Mouse (Mus musculus): ENCODE results near the gene Rdh5. TPM values are rescaled to one million over a fixed set of nuclear protein-coding genes. Genes with fewer than 3 reads are reported as not detected.
A peak's percentile ranks its signal among the peaks of the same experiment; 100 is the strongest.

The Rdh5 gene
- total and polyA plus RNA-seq, 2 experiments from 2014 or later, result 7.6 to 9.3 TPM

GRCm38 (mm10) chr10:128890383-128891295, 32.0 kb downstream of the Rdh5 start:
- 3% methylated on average over 40 of the region's 40 CpGs for WGBS
- Histone ChIP-seq H3K27me3 (ENCODE audit: control insufficient read depth, insufficient read depth, low read length) (peaks cover 8% of the 10 kb centered on the region; the same call in 1 of the 2 replicates), H3K4me2 (ENCODE audit: low read depth, low read length) (peak overlapping the region; percentile 74), H3K27ac (ENCODE audit: low read depth) (no peak overlapping the region), H3K36me3 (replicated peaks; ENCODE audit: control insufficient read depth, insufficient read depth, low read length) (no peaks in the 10 kb centered on the region), H3K4me1 (ENCODE audit: control insufficient read depth, insufficient read depth) (peaks cover 20% of the 10 kb centered on the region), H3K4me3 (ENCODE audit: low read depth, low read length) (peak overlapping the region; percentile 54), H3K9ac (replicated peaks; ENCODE audit: low read depth, low read length) (peak overlapping the region; percentile 63), H3K9me3 (replicated peaks; ENCODE audit: control insufficient read depth, low read length) (no peaks in the 10 kb centered on the region)
- ATAC-seq (ENCODE audit: insufficient read depth, low read depth) (0 out of 2 replicates have a peak, but pooled peaks have one; percentile 2), DNase-seq (ENCODE audit: low spot score) (no peak)
- TF ChIP-seq CTCF (IDR thresholded peaks at IDR 0.05; ENCODE audit: low read depth), result no peak

DNA sequence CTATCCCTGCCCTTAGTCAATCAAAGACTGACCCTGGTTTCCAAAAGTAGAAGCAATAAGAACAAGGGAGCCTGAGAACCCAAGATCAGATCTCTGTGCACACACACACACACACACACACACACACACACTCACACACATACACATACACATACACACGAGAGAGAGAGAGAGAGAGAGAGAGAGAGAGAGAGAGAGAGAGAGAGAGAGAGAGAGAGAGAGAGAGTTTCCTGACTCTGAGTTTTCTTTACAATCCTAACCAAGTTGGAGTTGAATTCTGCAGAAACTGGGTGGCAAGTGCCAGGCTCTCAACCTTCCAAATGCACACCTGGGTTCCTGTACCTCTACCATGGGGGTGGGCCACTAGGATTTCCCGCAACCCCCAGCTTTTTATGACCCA, 32.8 kb downstream of the Rdh5 start:
- H3K4me3 ChIP-seq (ENCODE audit: low read depth, low read length), result no peak overlapping the region; the same call in 1 of the 2 replicates
- peak overlapping the region; percentile 74 for H3K4me2 ChIP-seq (ENCODE audit: low read depth, low read length)
- H3K27ac ChIP-seq (ENCODE audit: low read depth), result no peak overlapping the region
- no peak overlapping the region for H3K9ac ChIP-seq (replicated peaks; ENCODE audit: low read depth, low read length)
- WGBS, result 13% methylated on average over 2 of the region's 2 CpGs
- no peak for DNase-seq (ENCODE audit: low spot score)
- H3K4me1 ChIP-seq (ENCODE audit: control insufficient read depth, insufficient read depth), result peaks cover 15% of the 10 kb centered on the region
- ATAC-seq (ENCODE audit: insufficient read depth, low read depth), result no peak
- H3K9me3 ChIP-seq (replicated peaks; ENCODE audit: control insufficient read depth, low read length), result no peaks in the 10 kb centered on the region
- no peaks in the 10 kb centered on the region for H3K36me3 ChIP-seq (replicated peaks; ENCODE audit: control insufficient read depth, insufficient read depth, low read length)
- H3K27me3 ChIP-seq (ENCODE audit: control insufficient read depth, insufficient read depth, low read length), result peaks cover 8% of the 10 kb centered on the region; the same call in 1 of the 2 replicates
- no peak for TF ChIP-seq CTCF (IDR thresholded peaks at IDR 0.05; ENCODE audit: low read depth)
- no peak for TF ChIP-seq EP300 (IDR thresholded peaks at IDR 0.05; ENCODE audit: low read depth)

DNA sequence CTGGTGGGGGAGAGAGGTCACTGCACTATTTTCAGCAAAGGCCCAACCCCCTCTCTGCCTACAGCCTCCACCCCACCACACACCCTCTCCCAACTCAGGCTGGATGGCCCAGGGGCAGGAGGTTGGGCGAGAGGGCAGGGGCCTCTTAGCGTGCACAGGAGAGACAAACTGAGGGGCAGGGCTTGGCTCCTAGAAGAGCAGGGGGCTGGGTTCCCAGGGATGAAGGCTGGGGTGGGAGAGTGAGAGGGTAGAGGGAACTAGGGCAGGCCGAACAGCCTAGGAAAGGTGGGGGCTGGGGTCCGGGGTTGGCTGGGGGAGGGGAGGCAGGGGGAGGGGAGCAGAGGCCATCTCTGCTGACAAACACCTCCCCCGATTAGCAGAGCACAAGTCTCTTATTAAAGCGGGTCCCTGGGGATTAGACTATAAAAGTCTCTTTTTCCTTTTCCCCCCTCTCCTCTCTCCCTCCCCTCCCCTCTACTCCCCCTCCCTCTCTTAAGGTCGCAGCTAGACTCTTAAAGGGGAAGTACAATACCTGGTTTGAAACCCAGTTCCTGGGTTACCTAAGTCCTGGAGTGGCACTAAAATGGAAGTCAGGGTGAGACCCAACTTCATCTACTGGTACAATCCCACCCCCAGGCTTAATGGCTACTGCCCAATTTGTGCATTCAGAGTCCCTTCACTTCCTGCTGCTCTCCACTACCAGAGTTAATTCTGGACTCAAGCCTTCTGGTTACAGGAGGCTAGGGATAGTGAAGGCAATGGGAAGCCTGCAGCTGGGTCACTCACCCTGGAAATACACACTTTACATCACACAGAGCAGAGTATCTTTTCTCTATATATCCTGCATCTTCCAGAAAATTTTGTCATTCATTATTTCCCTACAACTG, 33.5 kb downstream of the Rdh5 start:
- WGBS, result 5% methylated on average over 5 of the region's 7 CpGs
- Histone ChIP-seq H3K9me3 (replicated peaks; ENCODE audit: control insufficient read depth, low read length) (no peaks in the 10 kb centered on the region), H3K4me1 (ENCODE audit: control insufficient read depth, insufficient read depth) (peaks cover 13% of the 10 kb centered on the region), H3K36me3 (replicated peaks; ENCODE audit: control insufficient read depth, insufficient read depth, low read length) (no peaks in the 10 kb centered on the region), H3K4me2 (ENCODE audit: low read depth, low read length) (peak overlapping the region; percentile 56), H3K27ac (ENCODE audit: low read depth) (no peak overlapping the region), H3K27me3 (ENCODE audit: control insufficient read depth, insufficient read depth, low read length) (peaks cover 8% of the 10 kb centered on the region; the same call in 1 of the 2 replicates), H3K4me3 (ENCODE audit: low read depth, low read length) (peak overlapping the region; percentile 27), H3K9ac (replicated peaks; ENCODE audit: low read depth, low read length) (0 out of 2 replicates have a peak overlapping the region, but pooled peaks have one; percentile 0)
- peak; percentile 32 for DNase-seq (ENCODE audit: low spot score)
- ATAC-seq (ENCODE audit: insufficient read depth, low read depth), result peak; percentile 25
- TF ChIP-seq CTCF (IDR thresholded peaks at IDR 0.05; ENCODE audit: low read depth) (no peak), EP300 (IDR thresholded peaks at IDR 0.05; ENCODE audit: low read depth) (no peak)

- WGBS, result 92% methylated on average over 5 of the region's 5 CpGs
- Histone ChIP-seq H3K4me1 (ENCODE audit: control insufficient read depth, insufficient read depth) (no peaks in the 10 kb centered on the region), H3K9ac (replicated peaks; ENCODE audit: low read depth, low read length) (no peak overlapping the region), H3K9me3 (replicated peaks; ENCODE audit: control insufficient read depth, low read length) (no peaks in the 10 kb centered on the region), H3K36me3 (replicated peaks; ENCODE audit: control insufficient read depth, insufficient read depth, low read length) (0 out of 2 replicates have a peak, but pooled peaks cover 4% of the 10 kb centered on the region), H3K27me3 (ENCODE audit: control insufficient read depth, insufficient read depth, low read length) (no peaks in the 10 kb centered on the region), H3K4me2 (ENCODE audit: low read depth, low read length) (no peak overlapping the region), H3K4me3 (ENCODE audit: low read depth, low read length) (no peak overlapping the region), H3K27ac (ENCODE audit: low read depth) (no peak overlapping the region)
- TF ChIP-seq CTCF (IDR thresholded peaks at IDR 0.05; ENCODE audit: low read depth) (no peak), EP300 (IDR thresholded peaks at IDR 0.05; ENCODE audit: low read depth) (no peak)
- ATAC-seq (ENCODE audit: insufficient read depth, low read depth) (no peak), DNase-seq (ENCODE audit: low spot score) (no peak)
These were observed 40.6 kb downstream of the Rdh5 start for GRCm38 (mm10) chr10:128882067-128882466.

DNA sequence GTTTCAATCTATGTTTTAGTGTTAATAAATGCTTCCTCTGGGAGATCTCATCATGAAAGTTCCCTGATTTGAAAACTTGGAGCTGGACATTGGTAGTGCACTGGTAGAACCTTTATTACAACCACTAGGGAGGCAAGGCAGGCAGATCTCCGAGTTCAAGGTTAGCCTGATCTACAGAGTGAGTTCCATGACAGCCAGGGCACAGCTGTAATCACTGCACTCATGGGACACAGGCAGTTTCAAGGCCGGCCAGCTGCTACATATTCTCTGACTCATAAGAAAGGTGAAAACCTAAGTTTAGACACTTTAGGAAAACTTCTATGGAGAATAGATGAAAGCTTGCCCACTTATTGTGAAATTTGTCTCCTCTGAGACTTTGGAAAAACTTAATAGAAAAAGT, 43.9 kb downstream of the Rdh5 start:
- Histone ChIP-seq H3K9me3 (replicated peaks; ENCODE audit: control insufficient read depth, low read length) (no peaks in the 10 kb centered on the region), H3K27me3 (ENCODE audit: control insufficient read depth, insufficient read depth, low read length) (no peaks in the 10 kb centered on the region), H3K27ac (ENCODE audit: low read depth) (no peak overlapping the region), H3K9ac (replicated peaks; ENCODE audit: low read depth, low read length) (no peak overlapping the region), H3K4me3 (ENCODE audit: low read depth, low read length) (no peak overlapping the region), H3K4me1 (ENCODE audit: control insufficient read depth, insufficient read depth) (no peaks in the 10 kb centered on the region), H3K4me2 (ENCODE audit: low read depth, low read length) (no peak overlapping the region), H3K36me3 (replicated peaks; ENCODE audit: control insufficient read depth, insufficient read depth, low read length) (peaks cover 18% of the 10 kb centered on the region)
- ATAC-seq (ENCODE audit: insufficient read depth, low read depth) (no peak), DNase-seq (ENCODE audit: low spot score) (no peak)
- TF ChIP-seq CTCF (IDR thresholded peaks at IDR 0.05; ENCODE audit: low read depth), result no peak
- TF ChIP-seq EP300 (IDR thresholded peaks at IDR 0.05; ENCODE audit: low read depth), result no peak
- 69% methylated on average over 2 of the region's 2 CpGs for WGBS

All from heart, postnatal 0 days (tissue).